Mouse (Mus musculus): ENCODE data around the gene Cox14. TPM values are rescaled to one million over a fixed set of nuclear protein-coding genes. Genes with fewer than 3 reads are reported as not detected.
"Not testable (repeated sequence)": the region's sequence is repeated elsewhere in the genome, so short reads cannot be mapped to it uniquely, and the experiment has no call there.

The Cox14 gene
- polyA plus RNA-seq, 1 experiment from 2014 or later: 181 TPM

- Histone ChIP-seq H3K27ac (replicated peaks) (no peak overlapping the region), H3K9ac (no peak overlapping the region), H3K36me3 (peaks cover 16% of the 10 kb centered on the region), H3K4me3 (replicated peaks) (no peak overlapping the region), H3K4me2 (replicated peaks) (no peak overlapping the region), H3K4me1 (peaks cover 22% of the 10 kb centered on the region), H3K27me3 (no peaks in the 10 kb centered on the region), H3K9me3 (replicated peaks) (no peaks in the 10 kb centered on the region)
- WGBS: 86% methylated on average over 9 of the region's 9 CpGs
- ATAC-seq (ENCODE audit: insufficient number of reproducible peaks, low FRiP score, low TSS enrichment, low read depth): no peak
Measured at GRCm38 (mm10) chr15:99718461-99719021, 6.9 kb upstream of the Cox14 start.

GRCm38 (mm10) chr15:99719865-99720264, 5.6 kb upstream of the Cox14 start:
- Histone ChIP-seq H3K36me3 (peaks cover 5% of the 10 kb centered on the region), H3K9ac (no peak overlapping the region), H3K4me1 (peaks cover 35% of the 10 kb centered on the region), H3K9me3 (replicated peaks) (no peaks in the 10 kb centered on the region), H3K4me3 (replicated peaks) (no peak overlapping the region), H3K27ac (replicated peaks) (no peak overlapping the region), H3K27me3 (no peaks in the 10 kb centered on the region), H3K4me2 (replicated peaks) (no peak overlapping the region)
- no peak for ATAC-seq (ENCODE audit: insufficient number of reproducible peaks, low FRiP score, low TSS enrichment, low read depth)
- 65% methylated on average over 8 of the region's 8 CpGs for WGBS

GRCm38 (mm10) chr15:99721921-99722743, 3.3 kb upstream of the Cox14 start:
- H3K4me2 ChIP-seq (replicated peaks): no peak overlapping the region
- no peak overlapping the region for H3K4me3 ChIP-seq (replicated peaks)
- H3K9ac ChIP-seq: no peak overlapping the region
- 0 out of 2 replicates have a peak, but pooled peaks cover 3% of the 10 kb centered on the region for H3K36me3 ChIP-seq
- no peaks in the 10 kb centered on the region for H3K27me3 ChIP-seq
- ATAC-seq (ENCODE audit: insufficient number of reproducible peaks, low FRiP score, low TSS enrichment, low read depth): no peak
- peaks cover 36% of the 10 kb centered on the region for H3K4me1 ChIP-seq
- 75% methylated on average over 25 of the region's 25 CpGs for WGBS
- no peak overlapping the region for H3K27ac ChIP-seq (replicated peaks)
- H3K9me3 ChIP-seq (replicated peaks): no peaks in the 10 kb centered on the region

- Histone ChIP-seq H3K9me3 (replicated peaks) (no peaks in the 10 kb centered on the region), H3K36me3 (peaks cover 11% of the 10 kb centered on the region), H3K4me1 (peaks cover 30% of the 10 kb centered on the region), H3K27ac (replicated peaks) (peak overlapping the region; percentile 71; the same call in 1 of the 2 replicates), H3K27me3 (no peaks in the 10 kb centered on the region), H3K4me3 (replicated peaks) (no peak overlapping the region), H3K4me2 (replicated peaks) (no peak overlapping the region), H3K9ac (no peak overlapping the region)
- ATAC-seq (ENCODE audit: insufficient number of reproducible peaks, low FRiP score, low TSS enrichment, low read depth): no peak
- WGBS: 47% methylated on average over 10 of the region's 10 CpGs
Measured at GRCm38 (mm10) chr15:99723120-99723514, 2.3 kb upstream of the Cox14 start.

GRCm38 (mm10) chr15:99723515-99724291, 1.7 kb upstream of the Cox14 start:
- no peak overlapping the region for H3K9ac ChIP-seq
- peaks cover 17% of the 10 kb centered on the region for H3K36me3 ChIP-seq
- WGBS: 31% methylated on average over 11 of the region's 11 CpGs
- no peak for ATAC-seq (ENCODE audit: insufficient number of reproducible peaks, low FRiP score, low TSS enrichment, low read depth)
- no peaks in the 10 kb centered on the region for H3K9me3 ChIP-seq (replicated peaks)
- peaks cover 30% of the 10 kb centered on the region for H3K4me1 ChIP-seq
- H3K4me2 ChIP-seq (replicated peaks): peak overlapping the region; percentile 79
- H3K27ac ChIP-seq (replicated peaks): peak overlapping the region; percentile 71
- H3K27me3 ChIP-seq: no peaks in the 10 kb centered on the region
- H3K4me3 ChIP-seq (replicated peaks): no peak overlapping the region

- ATAC-seq (ENCODE audit: insufficient number of reproducible peaks, low FRiP score, low TSS enrichment, low read depth): 0 out of 2 replicates have a peak, but pooled peaks have one; percentile 4
- H3K9ac ChIP-seq: peak overlapping the region; percentile 12
- WGBS: 10% methylated on average over 16 of the region's 16 CpGs
- H3K27ac ChIP-seq (replicated peaks): peak overlapping the region; percentile 71
- no peaks in the 10 kb centered on the region for H3K9me3 ChIP-seq (replicated peaks)
- peak overlapping the region; percentile 79 for H3K4me2 ChIP-seq (replicated peaks)
- H3K4me1 ChIP-seq: peaks cover 30% of the 10 kb centered on the region
- H3K36me3 ChIP-seq: peaks cover 25% of the 10 kb centered on the region
- no peaks in the 10 kb centered on the region for H3K27me3 ChIP-seq
- H3K4me3 ChIP-seq (replicated peaks): peak overlapping the region; percentile 93
Measured at GRCm38 (mm10) chr15:99724292-99725021, 961 bp upstream of the Cox14 start.

GRCm38 (mm10) chr15:99726549-99726948, 1.1 kb downstream of the Cox14 start:
- no peak for ATAC-seq (ENCODE audit: insufficient number of reproducible peaks, low FRiP score, low TSS enrichment, low read depth)
- Histone ChIP-seq H3K9me3 (replicated peaks) (no peaks in the 10 kb centered on the region), H3K4me2 (replicated peaks) (peak overlapping the region; percentile 79), H3K27me3 (no peaks in the 10 kb centered on the region), H3K9ac (no peak overlapping the region), H3K4me3 (replicated peaks) (peak overlapping the region; percentile 93), H3K4me1 (peaks cover 30% of the 10 kb centered on the region), H3K36me3 (peaks cover 31% of the 10 kb centered on the region), H3K27ac (replicated peaks) (no peak overlapping the region)
- WGBS: 73% methylated on average over 2 of the region's 2 CpGs

GRCm38 (mm10) chr15:99727039-99727438, 1.6 kb downstream of the Cox14 start:
- not testable (repeated sequence) for H3K4me3 ChIP-seq (replicated peaks); H3K27me3 ChIP-seq; H3K9me3 ChIP-seq (replicated peaks); H3K27ac ChIP-seq (replicated peaks); H3K9ac ChIP-seq; H3K4me2 ChIP-seq (replicated peaks); ATAC-seq (ENCODE audit: insufficient number of reproducible peaks, low FRiP score, low TSS enrichment, low read depth)
- Histone ChIP-seq H3K4me1 (peaks cover 30% of the 10 kb centered on the region), H3K36me3 (peaks cover 31% of the 10 kb centered on the region)
- WGBS: 93% methylated on average over 5 of the region's 5 CpGs

- Histone ChIP-seq H3K27me3 (no peaks in the 10 kb centered on the region), H3K9ac (no peak overlapping the region), H3K4me3 (replicated peaks) (no peak overlapping the region), H3K4me2 (replicated peaks) (no peak overlapping the region), H3K36me3 (peaks cover 31% of the 10 kb centered on the region), H3K9me3 (replicated peaks) (no peaks in the 10 kb centered on the region), H3K4me1 (peaks cover 30% of the 10 kb centered on the region), H3K27ac (replicated peaks) (no peak overlapping the region)
- ATAC-seq (ENCODE audit: insufficient number of reproducible peaks, low FRiP score, low TSS enrichment, low read depth): no peak
- WGBS: 95% methylated on average over 12 of the region's 12 CpGs
Measured at GRCm38 (mm10) chr15:99727525-99727924, 2.1 kb downstream of the Cox14 start.

- 91% methylated on average over 5 of the region's 5 CpGs for WGBS
- Histone ChIP-seq H3K36me3 (peaks cover 37% of the 10 kb centered on the region), H3K9ac (no peak overlapping the region), H3K4me3 (replicated peaks) (no peak overlapping the region), H3K27me3 (no peaks in the 10 kb centered on the region), H3K4me1 (peaks cover 26% of the 10 kb centered on the region), H3K27ac (replicated peaks) (no peak overlapping the region), H3K9me3 (replicated peaks) (no peaks in the 10 kb centered on the region), H3K4me2 (replicated peaks) (no peak overlapping the region)
- ATAC-seq (ENCODE audit: insufficient number of reproducible peaks, low FRiP score, low TSS enrichment, low read depth): no peak
Measured at GRCm38 (mm10) chr15:99728211-99728610, 2.8 kb downstream of the Cox14 start.

All from embryonic facial prominence, embryonic 15.5 days (tissue).